Mouse (Mus musculus): ENCODE measurements around the gene D10Wsu102e.

- no peak for TF ChIP-seq CTCF (IDR thresholded peaks at IDR 0.05; ENCODE audit: low read depth)
- TF ChIP-seq EP300 (optimal IDR thresholded peaks at IDR 0.05): no peak
These were observed 335 bp downstream of the D10Wsu102e start for GRCm38 (mm10) chr10:83360356-83360755.
